Mouse (Mus musculus): Measurements from ENCODE around the gene Zbtb39. TPM values are rescaled to one million over a fixed set of nuclear protein-coding genes. Genes with fewer than 3 reads are reported as not detected.

Zbtb39 gene
- total and polyA plus RNA-seq, 3 experiments = 5.1 to 11.0 TPM; not detected in 1

DNA sequence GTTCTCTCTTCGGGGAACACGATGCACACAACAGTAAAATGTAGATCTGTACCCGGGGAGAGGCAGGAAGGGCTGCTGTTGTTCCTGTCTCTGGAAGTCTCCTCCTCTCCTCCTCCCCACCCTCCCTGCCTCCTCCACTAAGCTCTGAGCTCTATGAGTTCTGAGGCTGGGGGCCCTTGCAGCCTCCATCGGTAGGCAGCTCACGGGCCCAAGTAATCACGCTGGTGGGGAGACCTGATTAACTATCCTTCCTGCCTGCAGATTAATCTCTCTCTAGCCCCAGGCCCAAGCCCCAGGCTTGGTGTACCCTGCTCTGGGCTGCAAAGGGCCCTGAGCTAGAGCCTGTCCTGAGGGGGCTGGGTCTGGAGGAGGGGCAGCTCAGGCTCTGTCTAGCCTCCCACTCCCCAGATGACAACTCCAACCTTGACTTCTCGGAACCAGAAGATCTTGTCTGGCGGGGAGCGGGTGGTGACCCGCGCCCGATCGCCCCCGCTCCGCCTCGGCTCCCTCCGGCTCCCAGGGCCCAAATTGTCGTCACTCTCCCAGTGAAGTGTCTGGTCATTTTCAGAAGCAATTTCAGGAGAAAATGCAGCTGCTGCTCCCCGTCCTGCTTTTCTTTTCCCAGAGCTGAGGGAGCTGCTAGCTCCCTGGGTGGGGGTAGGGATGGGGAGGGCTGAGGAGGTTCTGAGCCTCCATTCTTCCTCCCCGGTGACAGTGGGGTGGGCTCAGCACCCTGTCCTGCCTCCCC is 17.5 kb upstream of the Zbtb39 start:
- no peak for TF ChIP-seq E2F4 (IDR thresholded peaks at IDR 0.05; ENCODE audit: borderline replicate concordance, low read depth, low read length)
- no peak for TF ChIP-seq TAL1 (IDR thresholded peaks at IDR 0.05; ENCODE audit: low read length)
- Histone ChIP-seq H3K4me1 (ENCODE audit: control insufficient read depth in 1 of 2, insufficient read depth in 2 of 2, low read length in 2 of 2) (no peaks in the 10 kb centered on the region), H3K4me3 (ENCODE audit: control insufficient read depth in 1 of 2, insufficient read depth in 1 of 2, low read depth in 2 of 2, low read length in 2 of 2) (no peak overlapping the region), H3K9me3 (replicated peaks; ENCODE audit: insufficient read depth, low read length) (no peaks in the 10 kb centered on the region), H3K9ac (ENCODE audit: control insufficient read depth, low read depth, low read length, poor library complexity, severe bottlenecking) (no peak overlapping the region), H3K27ac (ENCODE audit: control insufficient read depth, low read depth, low read length) (no peak overlapping the region), H3K79me2 (ENCODE audit: control insufficient read depth, insufficient read depth, low read length, poor library complexity) (no peaks in the 10 kb centered on the region), H3K36me3 (ENCODE audit: control insufficient read depth in 1 of 2, insufficient read depth in 2 of 2, low read length in 2 of 2) (no peaks in the 10 kb centered on the region), H3K27me3 (ENCODE audit: control insufficient read depth in 1 of 2, insufficient read depth in 2 of 2, low read length in 2 of 2) (peaks cover 0 to 5% of the 10 kb centered on the region in 2 experiments; a peak in 3 of 4 replicates)
- no peak for DNase-seq (ENCODE audit: low read depth, low spot score)

DNA sequence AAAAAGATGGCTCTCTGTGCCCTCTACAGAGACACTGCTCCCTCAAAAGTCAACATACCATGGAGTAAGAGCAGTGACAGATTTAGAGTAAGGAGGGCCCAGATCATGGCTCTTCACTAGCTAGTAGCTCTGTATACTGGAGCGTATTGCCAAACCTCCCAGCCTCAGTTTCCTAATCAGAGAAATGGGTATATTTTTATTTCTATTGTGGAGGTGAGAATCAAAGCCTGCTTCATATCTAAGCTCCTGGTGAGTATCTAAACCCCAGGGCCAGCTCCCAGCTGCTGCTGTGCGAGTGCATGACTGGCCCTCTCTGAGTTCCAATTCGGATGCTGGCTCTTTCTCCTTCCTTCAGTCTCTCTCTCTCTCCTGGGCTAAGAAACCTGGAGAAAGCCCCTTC is 15.2 kb upstream of the Zbtb39 start, which contains the start of gene Tac2:
Gene Tac2, plus strand, starts transcription at position 301 of the 400 bp plus-strand sequence.
- no peak for DNase-seq (ENCODE audit: low read depth, low spot score)
- Histone ChIP-seq H3K4me1 (ENCODE audit: control insufficient read depth in 1 of 2, insufficient read depth in 2 of 2, low read length in 2 of 2) (peaks cover under 1 to 14% of the 10 kb centered on the region in 2 experiments; a peak in 3 of 4 replicates), H3K9ac (ENCODE audit: control insufficient read depth, low read depth, low read length, poor library complexity, severe bottlenecking) (no peak within 1 kb of the TSS), H3K27ac (ENCODE audit: control insufficient read depth, low read depth, low read length) (no peak within 1 kb of the TSS), H3K36me3 (ENCODE audit: control insufficient read depth in 1 of 2, insufficient read depth in 2 of 2, low read length in 2 of 2) (peaks cover 0 to 5% of the 10 kb centered on the region in 2 experiments; a peak in 2 of 4 replicates), H3K27me3 (ENCODE audit: control insufficient read depth in 1 of 2, insufficient read depth in 2 of 2, low read length in 2 of 2) (peaks cover 0 to 7% of the 10 kb centered on the region in 2 experiments; a peak in 3 of 4 replicates), H3K9me3 (replicated peaks; ENCODE audit: insufficient read depth, low read length) (no peaks in the 10 kb centered on the region), H3K79me2 (ENCODE audit: control insufficient read depth, insufficient read depth, low read length, poor library complexity) (no peaks in the 10 kb centered on the region), H3K4me3 (ENCODE audit: control insufficient read depth in 1 of 2, insufficient read depth in 1 of 2, low read depth in 2 of 2, low read length in 2 of 2) (no peak within 1 kb of the TSS)
- TF ChIP-seq RCOR1 (IDR thresholded peaks at IDR 0.05; ENCODE audit: low read depth, low read length) = no peak
- TF ChIP-seq NRF1 (IDR thresholded peaks at IDR 0.05; ENCODE audit: insufficient read depth, low read depth, low read length, poor library complexity, severe bottlenecking) = no peak
- no peak for TF ChIP-seq POLR2A (IDR thresholded peaks at IDR 0.05; ENCODE audit: control insufficient read depth in 1 of 2, insufficient read depth in 1 of 2, low read depth in 1 of 2, low read length in 2 of 2, poor library complexity in 1 of 2)
- no peak for TF ChIP-seq GATA1 (IDR thresholded peaks at IDR 0.05; ENCODE audit: low read depth, low read length)
- no peak for TF ChIP-seq ETS1 (IDR thresholded peaks at IDR 0.05; ENCODE audit: low read depth, low read length)
- TF ChIP-seq MXI1 (IDR thresholded peaks at IDR 0.05; ENCODE audit: low read depth, low read length) = no peak
- TF ChIP-seq POLR2AphosphoS2 (IDR thresholded peaks at IDR 0.05; ENCODE audit: low read length) = no peak
- TF ChIP-seq TCF12 (IDR thresholded peaks at IDR 0.05; ENCODE audit: low read depth, low read length) = no peak
- no peak for TF ChIP-seq SMC3 (IDR thresholded peaks at IDR 0.05; ENCODE audit: low read depth, low read length)
- TF ChIP-seq ZMIZ1 (IDR thresholded peaks at IDR 0.05; ENCODE audit: low read depth, low read length) = no peak
- no peak for TF ChIP-seq CTCF (IDR thresholded peaks at IDR 0.05 in 2 of 3, conservative IDR thresholded peaks at IDR 0.05 in 1 of 3; ENCODE audit: control insufficient read depth in 1 of 3, insufficient read depth in 1 of 3, low read depth in 2 of 3, low read length in 3 of 3, poor library complexity in 1 of 3, severe bottlenecking in 1 of 3)

DNA sequence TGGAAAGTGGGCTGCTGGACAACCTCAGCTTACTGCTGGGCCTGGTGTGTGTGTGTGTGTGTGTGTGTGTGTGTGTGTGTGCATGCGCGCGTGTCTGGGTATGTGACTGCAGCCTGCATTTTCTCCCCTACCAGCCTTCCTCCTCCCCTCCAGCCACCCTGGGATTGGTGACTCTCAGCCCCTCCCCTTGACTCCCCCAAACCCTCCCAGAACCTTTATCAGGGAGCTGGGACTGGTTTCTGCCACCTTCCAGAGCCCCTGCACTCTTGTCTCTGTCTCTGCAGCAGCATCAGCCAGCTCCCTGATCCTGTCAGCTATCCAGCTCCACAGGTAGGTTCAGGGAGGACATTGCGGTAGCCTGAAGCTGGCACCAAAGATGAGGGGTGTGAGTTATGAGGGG is 14.2 kb upstream of the Zbtb39 start:
- H3K9ac ChIP-seq (ENCODE audit: control insufficient read depth, low read depth, low read length, poor library complexity, severe bottlenecking) = no peak overlapping the region
- H3K9me3 ChIP-seq (replicated peaks; ENCODE audit: insufficient read depth, low read length) = no peaks in the 10 kb centered on the region
- no peaks in the 10 kb centered on the region for H3K79me2 ChIP-seq (ENCODE audit: control insufficient read depth, insufficient read depth, low read length, poor library complexity)
- peaks cover 0 to 11% of the 10 kb centered on the region in 2 experiments; a peak in 2 of 4 replicates for H3K36me3 ChIP-seq (ENCODE audit: control insufficient read depth in 1 of 2, insufficient read depth in 2 of 2, low read length in 2 of 2)
- TF ChIP-seq ETS1 (IDR thresholded peaks at IDR 0.05; ENCODE audit: low read depth, low read length) = no peak
- no peak for TF ChIP-seq CTCF (IDR thresholded peaks at IDR 0.05 in 2 of 3, conservative IDR thresholded peaks at IDR 0.05 in 1 of 3; ENCODE audit: control insufficient read depth in 1 of 3, insufficient read depth in 1 of 3, low read depth in 2 of 3, low read length in 3 of 3, poor library complexity in 1 of 3, severe bottlenecking in 1 of 3)
- TF ChIP-seq MEF2A (IDR thresholded peaks at IDR 0.05; ENCODE audit: extremely low read depth, insufficient replicate concordance, low read depth, low read length, poor library complexity, severe bottlenecking) = no peak
- no peak for TF ChIP-seq MXI1 (IDR thresholded peaks at IDR 0.05; ENCODE audit: low read depth, low read length)
- TF ChIP-seq RAD21 (IDR thresholded peaks at IDR 0.05; ENCODE audit: low read depth, low read length) = no peak
- no peak for TF ChIP-seq MAZ (IDR thresholded peaks at IDR 0.05; ENCODE audit: low read depth, low read length)
- no peak for TF ChIP-seq MAX (IDR thresholded peaks at IDR 0.05; ENCODE audit: low read length)
- no peak for TF ChIP-seq ZKSCAN1 (IDR thresholded peaks at IDR 0.05; ENCODE audit: low read depth, low read length)
- no peak for TF ChIP-seq SIN3A (IDR thresholded peaks at IDR 0.05; ENCODE audit: low read length)
- TF ChIP-seq ELF1 (IDR thresholded peaks at IDR 0.05; ENCODE audit: low read depth, low read length) = no peak
- TF ChIP-seq USF2 (IDR thresholded peaks at IDR 0.05; ENCODE audit: borderline replicate concordance in 1 of 2, insufficient read depth in 1 of 2, low read depth in 1 of 2, low read length in 2 of 2) = no peak
- TF ChIP-seq POLR2A (IDR thresholded peaks at IDR 0.05; ENCODE audit: control insufficient read depth in 1 of 2, insufficient read depth in 1 of 2, low read depth in 1 of 2, low read length in 2 of 2, poor library complexity in 1 of 2) = no peak
- peaks cover 0 to 7% of the 10 kb centered on the region in 2 experiments; a peak in 3 of 4 replicates for H3K27me3 ChIP-seq (ENCODE audit: control insufficient read depth in 1 of 2, insufficient read depth in 2 of 2, low read length in 2 of 2)
- no peak overlapping the region for H3K4me3 ChIP-seq (ENCODE audit: control insufficient read depth in 1 of 2, insufficient read depth in 1 of 2, low read depth in 2 of 2, low read length in 2 of 2)
- DNase-seq (ENCODE audit: low read depth, low spot score) = no peak
- peaks cover 8 to 23% of the 10 kb centered on the region in 2 experiments for H3K4me1 ChIP-seq (ENCODE audit: control insufficient read depth in 1 of 2, insufficient read depth in 2 of 2, low read length in 2 of 2)
- no peak overlapping the region for H3K27ac ChIP-seq (ENCODE audit: control insufficient read depth, low read depth, low read length)
